Mouse (Mus musculus): ENCODE results near the gene Stxbp3. TPM values are rescaled to one million over a fixed set of nuclear protein-coding genes. Genes with fewer than 3 reads are reported as not detected.
"Not testable (repeated sequence)": the region's sequence is repeated elsewhere in the genome, so short reads cannot be mapped to it uniquely, and the experiment has no call there.

Gene Stxbp3
- 10 to 100 TPM; 76.9 to 97.7 TPM for polyA plus RNA-seq (2017; shearing (Covaris generic))

- peak; percentile 94 for ATAC-seq
Measured at GRCm38 (mm10) chr3:108840000-108840715, at the start of gene Stxbp3. TSS of gene Stxbp3 (minus strand) at chr3:108840526.

- ATAC-seq, result no peak
Measured at GRCm38 (mm10) chr3:108889908-108890307, 49.6 kb upstream of the Stxbp3 start, which contains the start of gene Fndc7. TSS of gene Fndc7 (minus strand) at chr3:108890008.

- ATAC-seq, result no peak
Measured at GRCm38 (mm10) chr3:108887618-108887975, 47.3 kb upstream of the Stxbp3 start.

- no peak for ATAC-seq
Measured at GRCm38 (mm10) chr3:108886934-108887617, 46.8 kb upstream of the Stxbp3 start.

GRCm38 (mm10) chr3:108885686-108886530 is 45.6 kb upstream of the Stxbp3 start:
- no peak for ATAC-seq

GRCm38 (mm10) chr3:108884706-108885289 is 44.5 kb upstream of the Stxbp3 start:
- no peak for ATAC-seq

- no peak for ATAC-seq
Measured at GRCm38 (mm10) chr3:108883067-108883466, 42.7 kb upstream of the Stxbp3 start.

- not testable (repeated sequence) for ATAC-seq
Measured at GRCm38 (mm10) chr3:108881873-108882272, 41.5 kb upstream of the Stxbp3 start.

- peak; percentile 96 for ATAC-seq
Measured at GRCm38 (mm10) chr3:108880544-108881507, 40.5 kb upstream of the Stxbp3 start.

- peak; percentile 58 for ATAC-seq
Measured at GRCm38 (mm10) chr3:108879836-108880435, 39.6 kb upstream of the Stxbp3 start.

GRCm38 (mm10) chr3:108879129-108879528 is 38.8 kb upstream of the Stxbp3 start:
- ATAC-seq, result no peak

GRCm38 (mm10) chr3:108870631-108871030 is 30.3 kb upstream of the Stxbp3 start:
- ATAC-seq, result no peak

GRCm38 (mm10) chr3:108867449-108867848 is 27.1 kb upstream of the Stxbp3 start:
- no peak for ATAC-seq

GRCm38 (mm10) chr3:108865676-108866075 is 25.4 kb upstream of the Stxbp3 start:
- peak; percentile 99 for ATAC-seq

- ATAC-seq, result peak; percentile 3
Measured at GRCm38 (mm10) chr3:108865129-108865528, 24.8 kb upstream of the Stxbp3 start.

- ATAC-seq, result no peak
Measured at GRCm38 (mm10) chr3:108863091-108863490, 22.8 kb upstream of the Stxbp3 start.

GRCm38 (mm10) chr3:108862282-108862681 is 22.0 kb upstream of the Stxbp3 start:
- not testable (repeated sequence) for ATAC-seq

- ATAC-seq, result no peak
Measured at GRCm38 (mm10) chr3:108860786-108861185, 20.5 kb upstream of the Stxbp3 start.

- no peak for ATAC-seq
Measured at GRCm38 (mm10) chr3:108858231-108858770, 18.0 kb upstream of the Stxbp3 start.

- no peak for ATAC-seq
Measured at GRCm38 (mm10) chr3:108857714-108858113, 17.4 kb upstream of the Stxbp3 start.

- ATAC-seq, result peak; percentile 18
Measured at GRCm38 (mm10) chr3:108857124-108857470, 16.8 kb upstream of the Stxbp3 start.
